In the genomic region with DNA sequence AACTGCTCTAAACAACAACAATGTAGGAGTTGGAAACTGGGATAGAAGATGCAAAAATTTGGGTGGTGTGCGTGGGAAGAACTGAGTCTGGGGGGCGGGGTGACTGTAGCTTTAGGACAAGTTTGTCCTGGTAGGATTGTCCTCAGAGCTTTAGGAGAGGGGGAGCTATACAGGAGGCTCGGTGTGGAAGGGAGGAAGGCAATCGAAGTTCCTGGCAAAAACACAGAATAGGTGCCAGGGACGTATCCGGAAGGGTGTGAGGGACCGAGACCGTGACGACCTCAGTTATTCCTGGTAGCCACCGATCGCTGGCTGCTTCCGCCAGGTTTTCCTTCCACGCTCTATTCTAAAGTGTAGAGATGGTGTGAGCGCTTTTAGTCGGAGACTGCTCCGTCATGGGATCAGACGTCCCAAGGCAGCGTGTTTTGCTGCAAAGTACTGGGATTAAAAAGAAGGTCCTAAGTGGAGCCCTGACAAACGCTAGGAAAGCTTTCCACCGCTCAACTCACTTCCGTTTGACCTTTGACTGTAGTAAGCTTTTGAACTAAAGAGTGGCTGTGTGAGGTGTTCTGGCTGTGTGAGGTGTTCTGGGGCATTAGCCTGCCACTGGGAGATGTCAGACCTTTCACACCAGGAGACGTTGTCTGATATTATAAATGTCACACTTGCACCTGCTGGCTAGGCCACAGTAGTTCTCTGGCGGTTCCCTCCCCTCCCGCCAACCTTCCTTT, we compare ENCODE assay signal across 8 mouse cellular contexts. TPM values are rescaled to one million over a fixed set of nuclear protein-coding genes. Genes with fewer than 3 reads are reported as not detected.
DNase-seq lines count a peak whose midpoint lies in the region; ATAC-seq and TF ChIP-seq lines count a peak whose summit lies in the region.

No protein-coding gene starts in this region.

- peak; percentile 8 for DNase-seq in CD4-positive, CD25-positive, alpha-beta regulatory T cell, adult 2 months (ENCODE audit: low read depth, low spot score)
- peak; percentile 14 for DNase-seq in lung, postnatal 0 days (ENCODE audit: low spot score)
- DNase-seq in lung, postnatal 36 days: no peak
- DNase-seq in liver, embryonic 13.5 days: no peak
- peak; percentile 53 for DNase-seq in yolk sac, embryonic 10.5 days (ENCODE audit: low spot score)
- DNase-seq in c-Kit-positive CD71-positive TER-119-positive erythroid progenitor cells, embryonic 14.5 days (ENCODE audit: low spot score): no peak
- DNase-seq in right cerebral cortex, postnatal 36 days (ENCODE audit: low spot score in 2 of 2): no peak

- WGBS in lung, postnatal 0 days: 17% methylated on average over 24 of the region's 24 CpGs
- WGBS in liver, embryonic 13.5 days (ENCODE audit: insufficient replicate concordance): 10% methylated on average over 24 of the region's 24 CpGs

- TF ChIP-seq EP300 in lung, postnatal 0 days (IDR thresholded peaks at IDR 0.05): no peak

- H3K27me3 ChIP-seq in lung, postnatal 0 days (replicated peaks; ENCODE audit: insufficient read depth, low read length): peaks cover 19% of the 10 kb centered on the region
- H3K27me3 ChIP-seq in liver, embryonic 13.5 days: peaks cover 68% of the 10 kb centered on the region

- H3K4me2 ChIP-seq in lung, postnatal 0 days (replicated peaks; ENCODE audit: low read depth, low read length): peak overlapping the region; percentile 95
- H3K4me2 ChIP-seq in liver, embryonic 13.5 days: peak overlapping the region; percentile 61

- H3K36me3 ChIP-seq in lung, postnatal 0 days (ENCODE audit: insufficient read depth, low read length): no peaks in the 10 kb centered on the region
- H3K36me3 ChIP-seq in liver, embryonic 13.5 days: peaks cover 4% of the 10 kb centered on the region; the same call in 1 of the 2 replicates

- H3K4me1 ChIP-seq in lung, postnatal 0 days (ENCODE audit: insufficient read depth, low read depth, low read length): peaks cover 9% of the 10 kb centered on the region; the same call in 1 of the 2 replicates
- H3K4me1 ChIP-seq in liver, embryonic 13.5 days (replicated peaks): no peaks in the 10 kb centered on the region

- H3K9ac ChIP-seq in lung, postnatal 0 days (replicated peaks; ENCODE audit: low read depth): no peak overlapping the region
- peak overlapping the region; percentile 67 for H3K9ac ChIP-seq in liver, embryonic 13.5 days

- H3K27ac ChIP-seq in lung, postnatal 0 days (ENCODE audit: low read length): no peak overlapping the region
- H3K27ac ChIP-seq in liver, embryonic 13.5 days: peak overlapping the region; percentile 73

- no peaks in the 10 kb centered on the region for H3K9me3 ChIP-seq in lung, postnatal 0 days (ENCODE audit: low read length)
- H3K9me3 ChIP-seq in liver, embryonic 13.5 days (replicated peaks): no peaks in the 10 kb centered on the region

- ATAC-seq in CD4-positive, CD25-positive, alpha-beta regulatory T cell, adult 4 months: no peak
- no peak for ATAC-seq in lung, postnatal 0 days
- 0 out of 2 replicates have a peak, but pooled peaks have one; percentile 19 for ATAC-seq in liver, embryonic 13.5 days (ENCODE audit: low read depth)

- TF ChIP-seq CTCF in lung, postnatal 0 days (IDR thresholded peaks at IDR 0.05): no peak

- H3K4me3 ChIP-seq in lung, postnatal 0 days (ENCODE audit: low read depth, low read length): peak overlapping the region; percentile 45; the same call in 1 of the 2 replicates
- peak overlapping the region; percentile 59 for H3K4me3 ChIP-seq in liver, embryonic 13.5 days (replicated peaks)

RNA-seq across cellular contexts. Expression of a gene that starts 1.3 kb away (rescaled TPM):
- polyA plus RNA-seq in CD4-positive, CD25-positive, alpha-beta regulatory T cell, adult 4 months (2017; shearing (Covaris generic)): not detected
- 0.24 and 0.41 TPM in 2 replicates for polyA plus RNA-seq in lung, postnatal 0 days (2015; fragmentation: Nextera tagmentation; extraction: Ambion mirVana)
- polyA plus RNA-seq in liver, embryonic 13.5 days (2015; fragmentation: Nextera tagmentation; extraction: Ambion mirVana): 16.0 and 17.4 TPM in 2 replicates

RNA-seq across cellular contexts. Expression of a gene that starts 17.2 kb away (rescaled TPM):
- 10 to 100 TPM; 69.8 to 71.7 TPM for polyA plus RNA-seq in CD4-positive, CD25-positive, alpha-beta regulatory T cell, adult 4 months (2017; shearing (Covaris generic))
- 85.1 and 86.2 TPM in 2 replicates for polyA plus RNA-seq in lung, postnatal 0 days (2015; fragmentation: Nextera tagmentation; extraction: Ambion mirVana)
- polyA plus RNA-seq in liver, embryonic 13.5 days (2015; fragmentation: Nextera tagmentation; extraction: Ambion mirVana): 134 and 155 TPM in 2 replicates

RNA-seq across cellular contexts. Expression of a gene that starts 30.4 kb away (rescaled TPM):
- not detected for polyA plus RNA-seq in CD4-positive, CD25-positive, alpha-beta regulatory T cell, adult 4 months (2017; shearing (Covaris generic))
- polyA plus RNA-seq in lung, postnatal 0 days (2015; fragmentation: Nextera tagmentation; extraction: Ambion mirVana): not detected in 2 replicates
- polyA plus RNA-seq in liver, embryonic 13.5 days (2015; fragmentation: Nextera tagmentation; extraction: Ambion mirVana): 0.13 TPM in 2 replicates

Comparison
In these comparisons a context has a peak if more than half of its experiments do, and no peak if none do; other contexts are left out.
1. DNase-seq: peak in CD4-positive, CD25-positive, alpha-beta regulatory T cell, adult 2 months (single experiment), lung, postnatal 0 days (single experiment) and yolk sac, embryonic 10.5 days (single experiment); none in lung, postnatal 36 days (single experiment), liver, embryonic 13.5 days (single experiment), c-Kit-positive CD71-positive TER-119-positive erythroid progenitor cells, embryonic 14.5 days (single experiment) and right cerebral cortex, postnatal 36 days (0 of 2).
2. RNA of a gene that starts 1.3 kb away (polyA plus RNA-seq): 16.0 to 17.4 TPM in liver, embryonic 13.5 days; 0.24 to 0.41 TPM in lung, postnatal 0 days and not detected in CD4-positive, CD25-positive, alpha-beta regulatory T cell, adult 4 months; every median in the first group is over 10 times any median in the second.